Mouse (Mus musculus): ENCODE measurements around the gene Cactin.

DNA sequence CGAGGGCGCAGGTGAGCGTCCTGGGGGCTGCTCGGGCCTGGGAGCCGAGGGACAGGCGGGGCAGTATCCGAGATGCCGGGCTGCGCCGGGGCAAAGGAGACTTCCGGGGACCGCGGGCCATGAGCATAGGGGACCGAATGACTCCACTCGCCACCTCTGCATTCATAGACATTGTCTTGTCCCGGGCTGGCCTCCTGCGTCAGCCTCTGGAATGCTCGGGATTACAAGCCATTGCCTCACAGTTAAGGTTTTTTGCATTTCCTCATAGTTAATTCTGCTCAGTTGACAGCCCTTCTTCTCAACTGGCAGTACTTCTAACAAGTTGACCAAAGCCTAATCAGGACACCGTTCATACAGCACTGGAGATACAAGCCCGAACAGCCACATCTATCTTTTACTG, 533 bp downstream of the Cactin start:
- TF ChIP-seq POLR2A (IDR thresholded peaks at IDR 0.05; ENCODE audit: borderline replicate concordance, control insufficient read depth, low read depth, low read length) (no peak), CTCF (IDR thresholded peaks at IDR 0.05; ENCODE audit: control insufficient read depth, insufficient read depth, low read length) (no peak)

Measured in bone marrow, adult 2 months (tissue).